Mouse (Mus musculus): Measurements from ENCODE around the gene Sept10.

The Sept10 gene

GRCm38 (mm10) chr10:59225137-59225536 lies 3.5 kb upstream of the Sept10 start:
- DNase-seq (ENCODE audit: low read depth, low spot score) = no peak

- DNase-seq (ENCODE audit: low read depth, low spot score) = no peak
These were observed 2.2 kb upstream of the Sept10 start for GRCm38 (mm10) chr10:59223890-59224289.

- no peak for DNase-seq (ENCODE audit: low read depth, low spot score)
These were observed 1.7 kb upstream of the Sept10 start for GRCm38 (mm10) chr10:59223301-59223700.

- no peak for DNase-seq (ENCODE audit: low read depth, low spot score)
These were observed 839 bp upstream of the Sept10 start for GRCm38 (mm10) chr10:59222271-59223101.

- no peak for DNase-seq (ENCODE audit: low read depth, low spot score)
These were observed 699 bp downstream of the Sept10 start for GRCm38 (mm10) chr10:59220824-59221472.

GRCm38 (mm10) chr10:59200011-59200410 lies 21.6 kb downstream of the Sept10 start:
- no peak for DNase-seq (ENCODE audit: low read depth, low spot score)

GRCm38 (mm10) chr10:59196763-59197162 lies 24.9 kb downstream of the Sept10 start:
- DNase-seq (ENCODE audit: low read depth, low spot score) = no peak

GRCm38 (mm10) chr10:59194891-59195290 lies 26.8 kb downstream of the Sept10 start:
- DNase-seq (ENCODE audit: low read depth, low spot score) = no peak

- no peak for DNase-seq (ENCODE audit: low read depth, low spot score)
These were observed 39.3 kb downstream of the Sept10 start for GRCm38 (mm10) chr10:59182306-59182705.

- no peak for DNase-seq (ENCODE audit: low read depth, low spot score)
These were observed 42.0 kb downstream of the Sept10 start for GRCm38 (mm10) chr10:59179620-59180019.

GRCm38 (mm10) chr10:59172539-59172938 lies 49.1 kb downstream of the Sept10 start:
- no peak for DNase-seq (ENCODE audit: low read depth, low spot score)

- no peak for DNase-seq (ENCODE audit: low read depth, low spot score)
These were observed 50.6 kb downstream of the Sept10 start for GRCm38 (mm10) chr10:59171042-59171441.

GRCm38 (mm10) chr10:59166104-59166944 lies 55.3 kb downstream of the Sept10 start:
- peak; percentile 22 for DNase-seq (ENCODE audit: low read depth, low spot score)

- DNase-seq (ENCODE audit: low read depth, low spot score) = no peak
These were observed 59.3 kb downstream of the Sept10 start for GRCm38 (mm10) chr10:59162185-59162897.

GRCm38 (mm10) chr10:59158627-59159026 lies 63.0 kb downstream of the Sept10 start:
- DNase-seq (ENCODE audit: low read depth, low spot score) = no peak

- no peak for DNase-seq (ENCODE audit: low read depth, low spot score)
These were observed 69.0 kb downstream of the Sept10 start for GRCm38 (mm10) chr10:59152544-59153081.

GRCm38 (mm10) chr10:59150938-59151657 lies 70.5 kb downstream of the Sept10 start:
- DNase-seq (ENCODE audit: low read depth, low spot score) = no peak

GRCm38 (mm10) chr10:59149956-59150383 lies 71.7 kb downstream of the Sept10 start:
- DNase-seq (ENCODE audit: low read depth, low spot score) = peak; percentile 23

- DNase-seq (ENCODE audit: low read depth, low spot score) = no peak
These were observed 88.1 kb downstream of the Sept10 start for GRCm38 (mm10) chr10:59133478-59134009.

All from retina, adult 2 months (tissue).